Mouse (Mus musculus) forebrain, embryonic 15.5 days (tissue): Measurements from ENCODE around the gene Ccdc113. TPM values are rescaled to one million over a fixed set of nuclear protein-coding genes. Genes with fewer than 3 reads are reported as not detected.

Experiments
- ATAC-seq: fragments of 200-750 bp; cut with Nextera tagmentation; replicated peaks from 2 replicates; pipeline ENCODE4 v1.8.0; 2017; ENCODE audit warnings: mild to moderate bottlenecking, moderate TSS enrichment, moderate library complexity
- H3K27ac ChIP-seq: fragments of 300-500 bp; sonication (generic); replicated peaks from 2 replicates; pipeline ENCODE4 v1.5.1; 2015; ENCODE audit warnings: mild to moderate bottlenecking, inconsistent platforms
- H3K27me3 ChIP-seq: fragments of 300-500 bp; sonication (generic); 2 replicates; pipeline ENCODE4 v1.6.1; 2015; ENCODE audit warnings: inconsistent platforms
- H3K36me3 ChIP-seq: fragments of 300-500 bp; sonication (generic); 2 replicates; pipeline ENCODE4 v1.6.1; 2015; ENCODE audit warnings: mild to moderate bottlenecking, inconsistent platforms
- H3K4me1 ChIP-seq: fragments of 300-500 bp; sonication (generic); 2 replicates; pipeline ENCODE4 v1.6.1; 2015; ENCODE audit warnings: inconsistent platforms
- H3K4me2 ChIP-seq: fragments of 300-500 bp; sonication (generic); replicated peaks from 2 replicates; pipeline ENCODE4 v1.6.1; 2015; ENCODE audit warnings: mild to moderate bottlenecking, inconsistent platforms
- H3K4me3 ChIP-seq: fragments of 300-500 bp; sonication (generic); 2 replicates; pipeline ENCODE4 v1.5.1; 2015; ENCODE audit warnings: mild to moderate bottlenecking, inconsistent platforms
- H3K9ac ChIP-seq: fragments of 300-500 bp; sonication (generic); replicated peaks from 2 replicates; pipeline ENCODE4 v1.6.1; 2015; ENCODE audit warnings: mild to moderate bottlenecking, inconsistent platforms
- H3K9me3 ChIP-seq: fragments of 300-500 bp; sonication (generic); 2 replicates; pipeline ENCODE4 v1.6.1; 2016; ENCODE audit warnings: inconsistent platforms
- WGBS: fragments of 180-500 bp; shearing (Covaris S2); methylation state at CpG from one replicate; pipeline ENCODE4 v1.1.7; 2015; ENCODE audit warnings: mixed read lengths; 5-methylcytosine and 5-hydroxymethylcytosine counted together
- polyA plus RNA-seq: library from polyadenylated mRNA; unstranded; fragments of >200 nt; fragmentation: Nextera tagmentation; extraction: Ambion mirVana; gene quantifications from 2 replicates; pipeline ENCODE4 v1.2.1, GENCODE M21; 2015

The Ccdc113 gene
- polyA plus RNA-seq, 1 experiment from 2014 or later = 2.0 TPM

DNA sequence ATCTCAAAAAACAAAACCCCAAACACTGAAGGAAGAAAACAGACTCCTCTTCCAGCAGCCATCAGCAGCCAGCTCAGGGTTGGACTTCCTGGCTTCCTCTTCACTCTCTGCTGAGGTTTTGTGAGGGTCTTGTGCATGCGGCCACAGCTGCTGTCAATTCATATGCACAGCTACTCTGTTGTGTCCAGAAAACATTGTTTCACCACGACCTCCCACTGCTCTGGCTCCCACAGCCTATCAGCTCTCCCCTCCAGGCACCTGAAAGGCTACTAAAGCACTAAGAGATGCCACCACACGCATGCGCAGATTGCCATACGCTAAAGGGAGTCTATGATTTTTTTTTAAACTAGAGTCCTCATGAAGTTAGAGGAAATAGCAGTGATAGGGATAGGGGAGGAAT, 29.1 kb upstream of the Ccdc113 start:
- Histone ChIP-seq H3K27ac (no peak overlapping the region), H3K4me1 (no peaks in the 10 kb centered on the region), H3K4me2 (no peak overlapping the region), H3K9me3 (no peaks in the 10 kb centered on the region), H3K4me3 (no peak overlapping the region), H3K9ac (no peak overlapping the region), H3K27me3 (no peaks in the 10 kb centered on the region), H3K36me3 (no peaks in the 10 kb centered on the region)
- 59% methylated on average over 5 of the region's 5 CpGs for WGBS
- no peak for ATAC-seq

DNA sequence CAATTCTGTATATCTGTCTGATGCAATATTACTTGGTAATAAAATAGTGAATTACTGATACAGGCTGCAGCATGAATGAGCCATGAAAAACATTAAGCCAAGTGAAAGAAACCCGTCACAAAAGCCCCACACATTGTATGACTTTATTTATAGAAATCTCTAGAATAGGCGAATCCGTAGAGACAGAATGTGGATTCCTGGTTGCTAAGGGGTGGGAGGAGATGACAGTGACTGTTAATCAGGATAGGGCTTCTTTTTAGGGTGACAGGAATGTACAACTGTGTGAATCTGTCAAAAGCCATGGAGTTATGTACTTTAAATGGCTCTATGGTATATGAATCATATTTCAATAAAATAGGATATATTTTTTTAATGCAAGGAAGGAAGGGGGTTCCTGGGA, 28.3 kb upstream of the Ccdc113 start:
- H3K4me2 ChIP-seq = no peak overlapping the region
- 71% methylated on average over 3 of the region's 3 CpGs for WGBS
- H3K27ac ChIP-seq = no peak overlapping the region
- no peaks in the 10 kb centered on the region for H3K4me1 ChIP-seq
- H3K36me3 ChIP-seq = no peaks in the 10 kb centered on the region
- H3K27me3 ChIP-seq = no peaks in the 10 kb centered on the region
- H3K4me3 ChIP-seq = no peak overlapping the region
- ATAC-seq = no peak
- no peaks in the 10 kb centered on the region for H3K9me3 ChIP-seq
- H3K9ac ChIP-seq = no peak overlapping the region

DNA sequence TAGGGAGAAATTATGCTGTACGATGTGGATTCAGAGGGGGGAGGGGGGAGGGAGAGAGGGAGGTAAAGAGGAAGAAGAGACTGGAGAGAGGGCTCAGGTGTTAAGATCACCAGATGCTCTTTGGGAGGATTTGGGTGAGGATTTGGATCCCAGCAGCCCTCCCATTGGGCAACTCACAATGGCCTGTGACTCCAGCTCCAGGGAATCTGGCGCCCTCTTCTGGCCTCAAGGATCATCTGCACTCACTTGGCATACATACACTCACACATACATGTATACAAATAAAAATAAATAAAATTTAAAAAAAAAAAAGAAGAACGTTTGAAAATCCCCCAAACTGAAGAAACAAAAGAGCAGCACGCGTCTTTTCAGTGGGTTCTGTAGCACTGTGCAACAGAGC, 27.6 kb upstream of the Ccdc113 start:
- no peak for ATAC-seq
- WGBS = 78% methylated on average over 5 of the region's 5 CpGs
- H3K36me3 ChIP-seq = no peaks in the 10 kb centered on the region
- no peak overlapping the region for H3K4me2 ChIP-seq
- H3K9me3 ChIP-seq = no peaks in the 10 kb centered on the region
- H3K4me3 ChIP-seq = no peak overlapping the region
- no peaks in the 10 kb centered on the region for H3K27me3 ChIP-seq
- no peak overlapping the region for H3K27ac ChIP-seq
- H3K9ac ChIP-seq = no peak overlapping the region
- no peaks in the 10 kb centered on the region for H3K4me1 ChIP-seq

DNA sequence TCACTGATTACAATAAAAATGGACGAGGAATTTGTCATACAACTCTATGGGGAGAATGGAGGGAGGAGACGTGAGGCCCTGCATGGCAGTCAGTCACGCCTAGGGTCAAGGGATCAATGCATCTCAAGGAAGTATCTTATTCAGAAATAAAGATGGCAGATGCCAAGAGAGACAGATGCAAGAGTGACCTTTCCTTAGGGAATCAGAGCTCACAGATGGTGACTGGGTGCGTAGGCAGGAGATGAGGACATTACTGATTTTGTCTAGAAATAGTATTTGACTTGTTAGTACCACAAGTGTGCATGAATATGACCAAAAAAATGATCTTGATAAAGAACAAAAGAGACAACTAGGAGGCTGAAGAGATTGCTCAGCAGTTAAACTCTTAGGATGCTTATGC, 21.6 kb upstream of the Ccdc113 start:
- Histone ChIP-seq H3K9me3 (no peaks in the 10 kb centered on the region), H3K27ac (no peak overlapping the region), H3K9ac (no peak overlapping the region), H3K36me3 (no peaks in the 10 kb centered on the region), H3K27me3 (no peaks in the 10 kb centered on the region), H3K4me3 (no peak overlapping the region), H3K4me2 (no peak overlapping the region), H3K4me1 (no peaks in the 10 kb centered on the region)
- no peak for ATAC-seq
- WGBS = 64% methylated on average over 4 of the region's 4 CpGs

DNA sequence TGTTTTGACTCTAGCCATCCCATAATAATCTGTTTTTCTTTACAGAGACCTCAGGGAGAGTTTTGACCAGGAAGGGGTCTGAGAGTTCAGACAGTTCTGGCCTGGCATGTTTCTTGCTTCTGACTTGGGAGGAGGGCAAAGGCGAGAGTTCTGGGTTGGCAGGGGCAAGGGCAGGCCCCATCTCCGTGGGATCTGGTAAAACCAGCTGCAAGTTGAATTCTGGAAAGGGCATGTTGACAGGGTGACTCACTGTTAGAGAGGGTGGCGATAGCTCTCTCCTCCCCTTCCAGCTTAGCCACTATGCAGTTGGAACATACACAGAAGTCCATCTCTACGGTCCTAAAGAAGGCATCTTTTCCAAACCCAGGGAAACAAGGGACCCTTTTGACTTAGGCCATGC, 20.7 kb upstream of the Ccdc113 start:
- Histone ChIP-seq H3K4me2 (no peak overlapping the region), H3K9ac (no peak overlapping the region), H3K27ac (no peak overlapping the region), H3K9me3 (no peaks in the 10 kb centered on the region), H3K4me3 (no peak overlapping the region), H3K36me3 (no peaks in the 10 kb centered on the region), H3K4me1 (no peaks in the 10 kb centered on the region), H3K27me3 (no peaks in the 10 kb centered on the region)
- no peak for ATAC-seq
- WGBS = 84% methylated on average over 4 of the region's 4 CpGs

DNA sequence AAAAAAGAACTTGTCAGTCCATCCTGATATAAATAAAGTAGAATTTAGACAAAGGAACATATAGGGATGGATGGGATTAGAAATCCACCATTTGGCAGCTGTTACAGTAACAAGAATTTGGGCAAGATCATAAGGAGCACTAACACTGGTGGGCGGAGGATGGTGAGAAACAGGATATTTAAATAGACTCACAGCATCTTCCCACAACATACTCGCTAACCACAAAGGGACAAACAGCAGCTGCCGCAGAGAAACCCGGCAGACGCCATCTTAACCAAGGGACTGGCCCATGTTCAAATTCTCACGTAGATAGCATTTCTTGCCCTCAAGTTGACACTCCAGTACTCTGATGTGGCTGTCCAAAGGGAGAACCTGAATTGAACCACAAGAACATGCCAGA, 17.0 kb upstream of the Ccdc113 start:
- no peak overlapping the region for H3K4me2 ChIP-seq

DNA sequence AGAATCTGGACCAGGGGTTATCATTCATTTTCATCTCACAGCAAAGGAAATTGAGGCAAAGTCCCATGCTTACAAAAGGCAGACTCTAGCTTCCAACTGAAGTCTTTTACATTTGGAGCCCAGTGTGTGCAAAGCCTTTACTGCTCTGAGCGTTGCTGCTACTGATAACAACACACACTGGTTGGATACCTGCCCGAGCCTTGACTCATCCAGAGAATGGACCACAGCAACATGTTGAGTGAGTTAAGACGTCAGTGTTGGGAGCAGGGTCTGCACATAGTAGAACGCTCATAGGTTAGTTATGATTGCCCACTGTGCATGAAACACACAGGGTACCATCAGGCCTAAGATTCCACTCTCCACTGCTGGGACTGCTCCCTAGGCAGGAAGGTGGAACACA, 9.9 kb upstream of the Ccdc113 start:
- no peak overlapping the region for H3K9ac ChIP-seq
- H3K4me1 ChIP-seq = no peaks in the 10 kb centered on the region
- no peaks in the 10 kb centered on the region for H3K9me3 ChIP-seq
- H3K4me3 ChIP-seq = no peak overlapping the region
- no peak overlapping the region for H3K4me2 ChIP-seq
- ATAC-seq = no peak
- H3K36me3 ChIP-seq = no peaks in the 10 kb centered on the region
- no peaks in the 10 kb centered on the region for H3K27me3 ChIP-seq
- 93% methylated on average over 4 of the region's 4 CpGs for WGBS
- H3K27ac ChIP-seq = no peak overlapping the region

More for the DNA sequence above, 17.0 kb upstream of the Ccdc113 start:
- H3K27ac ChIP-seq = no peak overlapping the region
- H3K27me3 ChIP-seq = no peaks in the 10 kb centered on the region
- 89% methylated on average over 6 of the region's 6 CpGs for WGBS
- H3K4me1 ChIP-seq = no peaks in the 10 kb centered on the region
- H3K9ac ChIP-seq = no peak overlapping the region
- H3K36me3 ChIP-seq = no peaks in the 10 kb centered on the region
- ATAC-seq = no peak
- no peak overlapping the region for H3K4me3 ChIP-seq
- no peaks in the 10 kb centered on the region for H3K9me3 ChIP-seq

DNA sequence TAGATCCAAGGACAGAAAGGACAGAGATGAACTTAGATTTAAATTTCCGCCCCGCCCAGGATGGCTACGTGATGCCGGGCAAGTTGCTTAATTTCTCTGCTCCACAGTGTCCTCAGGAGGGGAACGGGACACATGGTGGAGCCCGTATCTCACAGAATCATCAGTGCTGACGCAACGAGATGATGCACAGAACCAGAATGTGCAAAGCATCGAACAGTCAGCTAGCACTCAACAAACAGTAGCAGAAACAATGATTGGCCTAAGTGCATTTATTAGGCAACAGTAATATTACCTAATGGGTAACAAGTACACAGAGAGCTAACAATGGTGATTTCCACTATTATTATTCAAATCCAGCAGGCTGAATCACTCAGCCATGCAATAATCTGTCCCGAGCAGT, 5.7 kb upstream of the Ccdc113 start:
- H3K27me3 ChIP-seq = no peaks in the 10 kb centered on the region
- H3K4me3 ChIP-seq = no peak overlapping the region
- no peak overlapping the region for H3K4me2 ChIP-seq
- H3K9ac ChIP-seq = no peak overlapping the region
- H3K36me3 ChIP-seq = no peaks in the 10 kb centered on the region
- 79% methylated on average over 10 of the region's 10 CpGs for WGBS
- no peak overlapping the region for H3K27ac ChIP-seq
- no peaks in the 10 kb centered on the region for H3K4me1 ChIP-seq
- H3K9me3 ChIP-seq = no peaks in the 10 kb centered on the region
- ATAC-seq = no peak

DNA sequence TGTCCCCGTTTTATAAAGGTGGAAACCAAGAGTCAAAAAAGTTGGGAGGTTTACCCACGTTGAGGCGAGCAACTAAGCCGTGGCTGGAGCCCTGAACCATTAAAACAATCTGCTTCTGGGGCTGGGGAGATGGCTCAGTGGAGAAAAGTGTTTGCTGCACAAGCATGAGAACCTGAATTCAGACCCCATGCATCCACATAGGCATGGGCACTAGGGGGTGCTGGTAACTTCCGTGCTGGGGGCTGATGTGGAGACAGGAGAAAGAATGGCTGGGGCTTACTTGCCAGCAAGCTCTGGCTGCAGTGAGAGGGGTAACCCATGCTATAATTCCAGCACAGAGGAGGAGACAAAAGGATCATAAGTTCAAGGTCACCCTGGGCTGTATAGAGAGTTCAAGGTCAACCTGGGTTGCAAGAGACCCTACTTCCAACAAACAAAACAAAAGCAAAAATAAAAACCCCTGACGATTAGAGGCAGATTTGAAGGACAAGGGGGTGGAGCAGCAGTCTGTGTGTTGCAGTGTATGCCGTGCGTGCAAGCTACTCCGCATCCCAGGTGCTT, 5.1 kb upstream of the Ccdc113 start:
- Histone ChIP-seq H3K4me1 (peaks cover 3% of the 10 kb centered on the region; the same call in 1 of the 2 replicates), H3K27me3 (no peaks in the 10 kb centered on the region), H3K4me2 (no peak overlapping the region), H3K9ac (no peak overlapping the region), H3K27ac (no peak overlapping the region), H3K36me3 (no peaks in the 10 kb centered on the region), H3K4me3 (no peak overlapping the region), H3K9me3 (no peaks in the 10 kb centered on the region)
- no peak for ATAC-seq
- WGBS = 59% methylated on average over 9 of the region's 9 CpGs

DNA sequence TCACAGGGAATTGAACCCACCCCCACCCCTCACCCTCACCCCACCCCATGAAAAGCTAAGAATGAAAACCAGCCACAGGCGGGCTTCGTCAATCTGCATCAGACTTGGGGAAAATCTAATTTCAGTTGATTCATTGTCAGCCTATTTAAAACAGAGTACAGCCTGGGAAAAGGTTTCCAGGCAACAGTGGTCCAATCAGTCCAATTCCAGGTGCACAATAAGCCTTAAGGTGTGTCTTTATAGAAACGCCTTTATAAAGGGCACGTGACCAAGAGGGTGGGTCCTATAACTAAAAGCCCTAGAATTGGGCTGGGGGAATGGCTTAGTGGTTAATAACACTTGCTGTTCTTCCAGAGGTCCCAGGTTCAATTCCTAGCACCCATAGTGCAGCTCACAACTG, 1.7 kb upstream of the Ccdc113 start:
- H3K4me3 ChIP-seq = no peak overlapping the region
- no peak overlapping the region for H3K27ac ChIP-seq
- WGBS = 55% methylated on average over 4 of the region's 4 CpGs
- no peaks in the 10 kb centered on the region for H3K9me3 ChIP-seq
- no peaks in the 10 kb centered on the region for H3K27me3 ChIP-seq
- H3K4me1 ChIP-seq = peaks cover 8% of the 10 kb centered on the region; the same call in 1 of the 2 replicates
- no peak for ATAC-seq
- H3K4me2 ChIP-seq = no peak overlapping the region
- H3K9ac ChIP-seq = no peak overlapping the region
- no peaks in the 10 kb centered on the region for H3K36me3 ChIP-seq

DNA sequence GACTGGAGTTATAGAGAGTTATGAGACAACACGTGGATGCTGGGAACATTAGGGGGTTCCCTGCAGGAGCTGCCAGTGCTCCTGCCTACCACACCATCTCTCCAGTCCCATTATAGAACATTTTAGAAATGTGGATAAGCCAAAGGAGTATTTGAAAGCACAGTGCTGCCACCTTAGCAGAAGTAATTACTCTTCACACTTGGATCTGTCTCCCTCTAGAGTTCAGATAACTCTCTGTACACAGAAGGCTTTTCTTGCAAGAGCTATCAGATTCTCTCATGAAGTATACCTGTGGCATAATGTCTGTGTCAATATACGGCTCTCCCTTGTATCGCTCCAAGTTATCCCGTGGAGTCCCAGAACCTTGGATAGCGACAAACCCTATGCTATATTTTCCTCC, 5.6 kb downstream of the Ccdc113 start:
- Histone ChIP-seq H3K27ac (no peak overlapping the region), H3K36me3 (no peaks in the 10 kb centered on the region), H3K27me3 (no peaks in the 10 kb centered on the region), H3K9ac (no peak overlapping the region), H3K4me2 (no peak overlapping the region), H3K4me1 (no peaks in the 10 kb centered on the region), H3K9me3 (no peaks in the 10 kb centered on the region), H3K4me3 (no peak overlapping the region)
- WGBS = 84% methylated on average over 5 of the region's 5 CpGs
- no peak for ATAC-seq

DNA sequence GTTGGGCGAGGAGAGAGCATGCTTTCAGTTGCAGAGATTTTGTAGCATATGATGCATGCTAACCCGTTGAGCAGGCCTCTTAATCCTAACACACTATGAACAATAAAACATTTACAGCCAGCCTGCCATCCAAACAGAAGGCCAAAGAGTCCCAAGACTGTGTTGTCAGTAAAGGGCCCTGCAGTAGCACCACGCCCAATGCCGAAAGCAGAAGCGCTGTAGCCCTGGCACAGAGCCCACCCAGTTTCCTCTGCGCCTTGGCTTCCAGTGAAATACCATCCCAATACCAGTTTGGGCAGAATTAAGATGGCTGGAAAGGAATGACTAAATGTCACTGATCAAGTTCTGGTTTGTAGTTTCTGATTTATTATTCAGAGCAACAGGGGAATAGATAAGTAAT, 8.3 kb downstream of the Ccdc113 start:
- Histone ChIP-seq H3K9me3 (no peaks in the 10 kb centered on the region), H3K4me2 (no peak overlapping the region), H3K9ac (no peak overlapping the region), H3K4me3 (no peak overlapping the region), H3K27ac (no peak overlapping the region), H3K4me1 (no peaks in the 10 kb centered on the region), H3K36me3 (no peaks in the 10 kb centered on the region), H3K27me3 (no peaks in the 10 kb centered on the region)
- WGBS = 81% methylated on average over 6 of the region's 6 CpGs
- no peak for ATAC-seq

DNA sequence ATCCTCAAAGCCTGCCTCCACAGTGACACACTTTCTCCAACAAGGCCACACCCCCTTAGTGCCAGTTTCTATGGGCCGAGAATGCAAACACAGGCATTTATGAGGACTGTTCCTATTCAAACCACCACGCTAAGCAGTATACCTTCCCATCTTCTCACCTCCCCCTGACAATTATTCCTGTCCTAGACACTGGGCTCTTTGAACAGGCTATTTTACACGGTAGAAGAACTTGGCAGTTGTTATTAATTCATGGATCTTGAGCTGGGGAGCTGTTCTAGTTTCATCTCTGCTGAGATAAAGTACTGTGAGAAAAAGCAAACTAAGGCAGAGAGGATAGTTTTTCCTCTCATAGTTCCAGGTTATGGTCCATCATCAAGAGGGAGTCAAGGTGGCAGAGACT, 9.2 kb downstream of the Ccdc113 start:
- no peak for ATAC-seq
- no peaks in the 10 kb centered on the region for H3K9me3 ChIP-seq
- no peak overlapping the region for H3K4me2 ChIP-seq
- H3K4me3 ChIP-seq = no peak overlapping the region
- no peaks in the 10 kb centered on the region for H3K36me3 ChIP-seq
- H3K27me3 ChIP-seq = no peaks in the 10 kb centered on the region
- no peak overlapping the region for H3K9ac ChIP-seq
- 67% methylated on average over 3 of the region's 3 CpGs for WGBS
- no peak overlapping the region for H3K27ac ChIP-seq
- H3K4me1 ChIP-seq = no peaks in the 10 kb centered on the region
